Mouse (Mus musculus): ENCODE results near the gene Gm13199.

DNA sequence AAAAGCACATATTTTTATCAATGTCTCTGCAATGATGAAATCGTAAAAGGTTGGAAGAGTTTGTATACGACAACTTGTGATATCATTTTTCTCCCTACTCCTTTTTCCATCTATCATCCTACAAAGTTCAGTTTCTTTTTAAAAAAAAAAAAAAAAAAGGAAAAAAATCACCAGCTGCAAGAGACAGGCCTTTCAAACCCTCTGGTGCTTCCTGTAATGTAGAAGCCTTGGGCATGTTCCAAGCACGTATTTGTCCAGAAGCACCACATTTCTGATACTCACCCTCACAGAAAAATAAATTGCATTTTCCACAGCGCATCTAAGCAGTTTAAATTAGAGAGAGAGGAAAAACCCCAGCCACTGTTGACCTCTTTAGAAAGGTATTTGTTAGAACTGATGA is 16.9 kb downstream of the Gm13199 start:
- TF ChIP-seq CTCF (IDR thresholded peaks at IDR 0.05; ENCODE audit: low read depth, low read length) (no peak), POLR2A (IDR thresholded peaks at IDR 0.05; ENCODE audit: extremely low read depth, insufficient read depth, low read length) (no peak)

All from liver, adult 2 months (tissue).